Comparison of ENCODE assay signal across 32 mouse cellular contexts in genomic region chr10:69206081-69206480, GRCm38 (mm10). TPM values are rescaled to one million over a fixed set of nuclear protein-coding genes. Genes with fewer than 3 reads are reported as not detected.
"Had no signal": no experiment of that assay in that cellular context is flagged by ENCODE, and none has a peak within 500 bp of the region (broad histone marks: within the 10 kb centered on the region; RNA-seq: fewer than 3 reads in every experiment).

No protein-coding gene starts in this region.

- H3K9ac ChIP-seq: limb, embryonic 12.5 days; limb, embryonic 13.5 days; limb, embryonic 15.5 days; liver, embryonic 12.5 days; liver, embryonic 13.5 days; liver, embryonic 14.5 days; liver, embryonic 15.5 days; lung, embryonic 14.5 days; lung, embryonic 15.5 days; midbrain, embryonic 12.5 days; midbrain, embryonic 13.5 days; midbrain, embryonic 15.5 days; neural tube, embryonic 12.5 days; neural tube, embryonic 13.5 days had no signal

- H3K4me1 ChIP-seq: lung, embryonic 15.5 days; midbrain, embryonic 13.5 days; midbrain, embryonic 15.5 days; neural tube, embryonic 12.5 days had no signal

- H3K4me3 ChIP-seq: left cerebral cortex, adult 2 months; limb, embryonic 10.5 days; limb, embryonic 12.5 days; limb, embryonic 13.5 days; limb, embryonic 15.5 days; liver, embryonic 12.5 days; liver, embryonic 13.5 days; liver, embryonic 15.5 days; lung, embryonic 15.5 days; megakaryocyte, embryonic 14.5 days; midbrain, embryonic 10.5 days; midbrain, embryonic 12.5 days; midbrain, embryonic 13.5 days; midbrain, embryonic 15.5 days; myocyte; neural tube, embryonic 12.5 days; neural tube, embryonic 13.5 days had no signal

- DNase-seq: left cerebral cortex, postnatal 4 days; liver, embryonic 13.5 days; lung, adult 18-20 months; lung, adult 2 months; lung, embryonic 14.5 days; lung, postnatal 10 days; lung, postnatal 14 days; lung, postnatal 36 days; lung, postnatal 4 days; midbrain, embryonic 14.5 days had no signal

- ATAC-seq: liver, embryonic 12.5 days; lung, postnatal 0 days; midbrain, embryonic 13.5 days; midbrain, embryonic 15.5 days; midbrain, embryonic 16.5 days had no signal

- H3K36me3 ChIP-seq: limb, embryonic 15.5 days; liver, embryonic 15.5 days; lung, embryonic 15.5 days; midbrain, embryonic 12.5 days; midbrain, embryonic 13.5 days; midbrain, embryonic 15.5 days; neural tube, embryonic 12.5 days; neural tube, embryonic 13.5 days had no signal

- H3K27ac ChIP-seq: left cerebral cortex, adult 2 months; limb, embryonic 10.5 days; limb, embryonic 12.5 days; limb, embryonic 13.5 days; limb, embryonic 15.5 days; liver, embryonic 12.5 days; liver, embryonic 13.5 days; liver, embryonic 14.5 days; liver, embryonic 15.5 days; lung, embryonic 15.5 days; macrophage; midbrain, embryonic 12.5 days; midbrain, embryonic 13.5 days; midbrain, embryonic 15.5 days; neural tube, embryonic 12.5 days; neural tube, embryonic 13.5 days had no signal

- H3K27me3 ChIP-seq: limb, embryonic 12.5 days; limb, embryonic 13.5 days; limb, embryonic 15.5 days; lung, embryonic 15.5 days; midbrain, embryonic 12.5 days; midbrain, embryonic 13.5 days; midbrain, embryonic 15.5 days; neural tube, embryonic 12.5 days; neural tube, embryonic 13.5 days had no signal

- H3K9me3 ChIP-seq: limb, embryonic 10.5 days; limb, embryonic 12.5 days; limb, embryonic 13.5 days; limb, embryonic 15.5 days; liver, embryonic 12.5 days; liver, embryonic 13.5 days; liver, embryonic 15.5 days; lung, embryonic 15.5 days; megakaryocyte, embryonic 14.5 days; midbrain, embryonic 10.5 days; midbrain, embryonic 12.5 days; midbrain, embryonic 13.5 days; midbrain, embryonic 15.5 days; neural tube, embryonic 12.5 days; neural tube, embryonic 13.5 days had no signal

- H3K4me2 ChIP-seq: limb, embryonic 12.5 days; limb, embryonic 13.5 days; limb, embryonic 15.5 days; liver, embryonic 12.5 days; liver, embryonic 13.5 days; liver, embryonic 15.5 days; lung, embryonic 14.5 days; lung, embryonic 15.5 days; midbrain, embryonic 11.5 days; midbrain, embryonic 12.5 days; midbrain, embryonic 13.5 days; midbrain, embryonic 15.5 days; neural tube, embryonic 12.5 days; neural tube, embryonic 13.5 days had no signal

RNA-seq across cellular contexts. Expression of gene A930033H14Rik, which starts 6.8 kb away (rescaled TPM):
- total RNA-seq: monocyte, adult 5-6 weeks had no signal
